Mouse (Mus musculus): Measurements from ENCODE around the gene Ikzf5.
A peak's percentile ranks its signal among the peaks of the same experiment; 100 is the strongest.
"Not testable (repeated sequence)": the region's sequence is repeated elsewhere in the genome, so short reads cannot be mapped to it uniquely, and the experiment has no call there.

Gene Ikzf5

DNA sequence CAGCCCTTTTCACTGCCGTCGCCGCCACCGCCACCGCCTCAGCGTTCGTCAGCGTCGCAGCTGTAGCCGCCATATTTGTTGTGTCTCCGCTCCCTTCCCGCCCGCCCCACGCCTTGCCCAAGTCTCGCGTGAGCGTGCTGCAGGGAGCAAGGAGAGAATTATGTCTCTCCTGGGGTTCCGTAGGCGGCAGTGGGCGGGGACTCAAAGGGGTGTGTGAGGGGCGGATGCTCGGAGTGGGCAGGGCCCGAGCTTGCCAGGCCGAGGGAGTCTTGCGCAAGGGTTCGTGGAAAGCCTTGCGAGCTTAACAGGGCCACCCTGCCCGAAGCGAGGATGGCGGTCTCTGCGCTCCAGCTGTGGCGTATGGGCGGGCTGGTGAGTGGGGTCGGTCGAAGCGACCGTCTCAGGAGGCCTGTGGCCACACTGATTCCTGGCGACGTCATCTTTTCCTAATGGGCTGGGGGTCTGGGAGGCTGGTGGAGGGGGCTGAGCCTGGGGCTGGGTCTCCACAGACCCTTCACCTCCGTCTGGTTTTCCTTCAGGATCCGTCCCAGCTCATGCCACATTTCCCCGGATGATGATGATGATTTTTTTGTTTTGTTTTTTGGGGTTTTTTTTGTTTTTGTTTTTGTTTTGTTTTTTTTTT is at the start of gene Ikzf5, which contains the start of gene Acadsb:
Gene Ikzf5, minus strand, starts transcription at position 106 of the 643 bp plus-strand sequence.
Gene Acadsb, plus strand, starts transcription at position 186 of the 643 bp plus-strand sequence.
- DNase-seq, result peak; percentile 97

DNA sequence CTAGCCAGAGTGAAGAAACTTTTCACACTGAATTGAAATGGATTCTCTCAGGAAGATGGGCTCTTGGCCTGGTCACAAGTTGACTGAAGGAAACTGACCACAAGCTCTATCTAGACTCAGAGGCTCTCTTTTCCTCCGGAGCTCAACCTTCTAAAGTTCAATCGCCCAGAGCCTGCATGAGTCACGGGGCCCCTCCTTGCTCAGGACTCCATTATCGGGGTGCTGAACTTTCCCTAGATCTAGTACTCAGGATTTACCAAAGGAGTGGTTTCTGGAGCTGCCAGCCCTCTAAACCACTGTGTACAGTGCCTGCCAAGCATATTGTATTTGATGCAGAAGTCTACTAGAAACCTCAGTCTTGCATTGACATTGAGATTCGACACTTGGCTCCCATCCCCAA is 46.4 kb upstream of the Ikzf5 start:
- no peak for DNase-seq

DNA sequence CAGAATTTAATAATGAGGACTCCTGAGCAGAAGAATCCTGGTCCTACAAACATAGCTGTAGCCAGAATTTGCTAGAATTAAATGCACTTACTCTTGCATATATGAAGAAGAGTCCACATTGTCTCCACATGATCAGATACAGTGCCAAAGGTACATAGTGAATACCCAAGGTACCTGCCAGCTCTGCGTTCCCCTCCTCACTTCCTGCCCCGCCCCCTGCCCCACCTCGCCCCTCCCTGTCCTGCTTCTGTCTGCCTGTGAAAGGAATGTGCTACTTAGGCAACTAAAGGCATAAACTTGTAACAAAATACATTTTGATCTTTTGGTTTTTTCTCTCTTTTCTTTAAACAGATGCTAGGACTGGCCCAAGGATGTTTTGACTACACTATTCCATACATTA is 26.7 kb upstream of the Ikzf5 start:
- DNase-seq, result no peak

DNA sequence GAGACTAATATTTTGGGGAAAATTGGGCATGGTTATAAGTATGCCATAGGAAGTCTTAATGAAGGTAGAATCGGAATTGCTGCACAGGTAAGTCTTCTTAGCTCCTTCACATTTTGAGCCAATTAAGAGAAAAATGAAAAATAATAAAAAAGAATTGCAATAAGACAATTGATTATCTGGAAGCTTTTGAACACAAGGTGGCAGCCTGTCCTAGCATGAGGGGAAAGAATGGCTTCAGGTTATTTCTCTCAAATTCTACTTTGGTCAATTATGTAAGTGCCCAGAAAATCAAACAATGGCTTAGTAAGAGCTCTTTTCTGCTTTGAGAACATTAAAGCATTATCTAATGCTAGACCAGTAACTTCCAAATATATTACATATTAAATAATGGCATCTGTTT is 24.0 kb upstream of the Ikzf5 start:
- no peak for DNase-seq

DNA sequence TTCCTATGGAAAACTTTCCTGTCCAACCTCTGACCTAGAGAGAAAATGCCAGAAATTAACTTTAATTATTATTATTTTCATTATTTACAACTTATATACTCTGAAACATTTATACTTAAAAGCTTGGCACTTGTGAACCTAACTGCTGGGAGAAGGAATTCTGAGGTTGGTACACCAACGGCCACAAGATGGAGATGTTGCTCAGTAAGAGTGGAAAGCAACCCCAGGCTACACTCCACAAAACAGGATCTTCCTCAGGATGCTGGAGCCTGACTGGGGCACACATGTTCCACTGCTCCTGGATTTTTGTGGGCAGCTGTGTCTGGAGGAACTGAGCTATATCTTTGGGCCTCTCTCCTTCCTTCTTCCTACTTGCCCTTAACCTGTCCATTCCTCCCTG is 21.9 kb upstream of the Ikzf5 start:
- DNase-seq, result no peak

DNA sequence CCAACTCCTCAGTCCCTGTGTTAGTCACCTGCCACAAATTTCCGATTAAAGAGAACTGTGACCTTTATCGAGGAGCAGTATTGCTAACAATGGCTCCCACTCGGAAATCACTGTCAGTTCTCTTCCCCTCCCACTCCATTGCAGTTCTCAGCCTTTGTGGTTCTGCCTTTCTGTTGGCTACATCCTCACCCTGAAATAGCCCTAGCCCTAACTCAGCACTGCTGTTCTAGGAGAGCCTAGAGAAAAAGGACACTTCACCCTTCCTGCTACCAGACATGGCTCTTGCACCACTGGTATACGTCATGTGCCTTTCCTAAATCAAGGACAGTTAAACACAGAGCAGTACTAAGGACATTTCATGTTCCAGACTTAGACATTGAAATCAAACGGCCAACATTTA is 17.0 kb upstream of the Ikzf5 start:
- DNase-seq, result no peak

DNA sequence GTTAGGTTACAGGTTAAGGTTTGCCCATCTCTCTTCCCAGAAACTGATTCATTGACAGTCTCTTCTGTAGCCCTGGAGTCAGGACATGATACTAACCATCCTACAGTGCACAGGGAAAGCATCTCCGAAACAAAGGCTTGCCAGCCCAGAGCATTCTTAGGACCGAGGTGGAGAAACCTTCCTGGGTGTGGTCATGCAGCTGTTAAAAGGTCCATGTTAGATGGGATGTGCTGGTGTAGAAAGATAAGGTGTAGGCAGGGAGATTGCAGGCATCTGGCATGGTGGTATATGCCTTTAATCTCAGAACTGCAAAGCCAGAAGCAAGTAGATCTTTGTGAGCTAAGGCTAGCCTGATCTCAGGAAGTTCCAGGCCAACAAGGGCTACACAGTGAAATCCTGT is 14.6 kb upstream of the Ikzf5 start:
- no peak for DNase-seq

DNA sequence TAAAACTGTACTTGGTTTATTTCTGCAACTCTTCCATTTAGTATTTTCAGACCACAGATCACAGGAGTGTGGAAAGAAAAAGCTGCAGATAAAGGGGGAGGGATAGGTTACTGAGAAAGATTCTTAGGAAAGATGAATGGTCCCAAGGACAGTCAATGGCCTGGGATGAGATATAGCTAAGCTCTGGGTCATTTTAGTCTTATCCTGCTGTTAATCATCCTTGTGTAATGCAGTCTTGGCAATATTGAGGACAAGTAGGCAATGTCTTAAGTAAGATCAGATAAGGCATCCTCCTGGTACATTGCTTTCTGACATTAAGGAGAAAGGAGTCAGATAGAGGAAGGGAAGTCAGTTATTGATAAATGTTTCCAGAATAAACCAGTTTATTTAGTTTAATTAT is 7.3 kb upstream of the Ikzf5 start:
- no peak for DNase-seq

DNA sequence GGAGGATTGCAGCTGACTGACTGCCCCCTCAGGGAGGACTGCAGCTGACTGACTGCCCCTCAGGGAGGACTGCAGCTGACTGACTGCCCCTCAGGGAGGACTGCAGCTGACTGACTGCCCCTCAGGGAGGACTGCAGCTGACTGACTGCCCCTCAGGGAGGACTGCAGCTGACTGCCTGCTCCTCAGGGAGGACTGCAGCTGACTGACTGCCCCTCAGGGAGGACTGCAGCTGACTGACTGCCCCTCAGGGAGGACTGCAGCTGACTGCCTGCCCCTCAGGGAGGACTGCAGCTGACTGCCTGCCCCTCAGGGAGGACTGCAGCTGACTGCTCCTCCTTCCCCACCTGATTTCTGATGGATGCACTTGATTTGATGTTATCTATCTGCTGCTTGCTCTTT is 6.4 kb upstream of the Ikzf5 start:
- DNase-seq, result not testable (repeated sequence)

DNA sequence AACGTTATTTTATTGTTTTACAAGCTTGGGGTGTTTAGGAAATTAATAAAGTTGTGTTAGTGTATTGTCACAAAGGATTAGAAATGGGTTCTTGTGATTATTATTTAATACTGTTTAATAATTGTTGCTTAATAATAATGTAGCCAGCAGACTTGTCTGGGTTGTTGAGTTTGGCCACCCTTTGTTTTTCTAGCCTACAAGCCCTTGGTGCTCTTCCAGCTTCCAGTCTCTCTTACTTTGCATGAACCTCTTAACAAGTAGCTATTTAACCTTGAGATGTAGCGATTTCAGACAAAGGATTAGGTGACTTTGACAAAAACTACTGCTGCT is 1.6 kb upstream of the Ikzf5 start:
- no peak for DNase-seq

DNA sequence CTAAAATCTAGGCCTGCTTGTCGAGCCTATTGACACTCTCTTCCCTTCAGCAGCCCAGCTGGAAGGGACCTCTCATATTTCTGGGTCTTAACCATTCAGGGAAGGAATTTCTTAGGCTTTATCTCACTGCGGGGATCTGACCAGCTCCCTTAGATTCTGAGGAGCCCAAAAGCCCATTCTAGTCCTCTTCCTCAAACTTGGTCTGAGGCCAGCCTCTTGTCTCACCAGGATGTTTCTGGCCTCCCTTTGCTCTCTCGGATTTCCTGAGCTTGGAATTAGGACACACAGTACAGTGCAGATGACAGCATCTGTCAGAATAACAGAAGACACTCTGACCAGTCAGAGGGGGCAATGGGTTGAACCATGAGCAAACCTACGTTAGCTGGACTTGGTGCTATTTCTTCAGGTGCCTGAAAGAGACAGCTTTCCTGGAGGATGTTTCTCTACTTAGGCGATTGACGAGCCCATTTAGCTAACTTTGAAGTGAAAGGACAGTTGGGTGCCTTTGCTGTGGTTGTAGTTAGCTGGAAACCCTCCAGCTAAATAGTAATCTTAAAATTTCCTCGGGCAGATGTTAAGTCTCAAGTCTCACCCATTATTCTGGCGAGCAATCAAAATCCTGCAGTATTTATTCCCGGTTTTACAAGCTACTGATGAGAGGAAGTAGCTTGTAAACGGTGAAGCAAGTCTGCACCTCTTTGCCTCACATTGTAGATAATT is 1.1 kb upstream of the Ikzf5 start:
- DNase-seq, result peak; percentile 22

DNA sequence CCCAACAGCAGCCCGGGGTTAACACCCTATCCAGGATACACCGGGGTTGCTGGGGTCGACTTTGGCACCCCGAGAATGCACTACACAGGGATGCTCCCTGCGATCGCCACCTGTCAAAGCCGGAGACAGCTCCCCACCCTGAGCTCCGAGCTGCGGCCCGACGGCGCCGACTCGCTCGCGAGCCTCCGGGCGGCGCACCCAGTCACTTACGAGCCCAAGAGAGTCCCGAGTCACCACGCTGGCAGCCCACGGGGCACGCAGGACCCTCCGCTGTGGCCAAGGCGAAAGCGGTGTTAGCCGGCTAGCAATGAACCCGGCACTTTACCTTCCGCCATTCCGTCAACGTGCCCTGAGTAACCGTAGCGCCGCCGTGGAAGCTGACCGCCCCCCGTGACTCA is 334 bp downstream of the Ikzf5 start:
- no peak for DNase-seq

DNA sequence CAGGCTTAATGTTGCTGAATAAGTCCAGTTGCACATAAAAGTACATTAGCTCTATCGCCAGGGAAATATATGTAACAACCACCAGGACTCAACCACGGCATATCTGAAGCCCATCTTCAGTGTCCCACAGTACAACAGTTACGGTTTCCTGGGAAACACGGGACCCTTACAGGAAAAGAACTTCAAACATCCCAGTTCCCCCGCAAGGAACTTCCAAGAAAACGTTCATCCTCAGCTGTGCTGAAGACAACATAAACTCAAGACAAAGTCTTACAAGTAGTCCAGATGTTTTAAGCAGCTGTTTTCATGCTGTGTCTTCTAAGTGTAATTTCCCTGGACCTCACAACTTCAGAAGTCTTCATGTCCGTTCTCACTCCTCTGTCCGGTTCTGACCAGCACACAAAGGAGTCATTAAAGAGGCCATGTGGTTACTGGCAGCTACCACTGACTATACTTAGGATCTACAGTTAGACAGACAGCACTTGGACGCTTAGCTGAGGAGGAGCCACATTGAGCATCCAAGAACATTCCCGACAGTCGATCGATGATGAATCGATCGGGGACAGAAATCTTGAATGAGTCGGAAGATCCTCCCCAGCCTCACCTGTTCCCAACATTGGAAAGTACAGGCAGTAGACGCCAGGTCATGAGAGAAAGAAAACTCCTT is 867 bp downstream of the Ikzf5 start:
- DNase-seq, result no peak

DNA sequence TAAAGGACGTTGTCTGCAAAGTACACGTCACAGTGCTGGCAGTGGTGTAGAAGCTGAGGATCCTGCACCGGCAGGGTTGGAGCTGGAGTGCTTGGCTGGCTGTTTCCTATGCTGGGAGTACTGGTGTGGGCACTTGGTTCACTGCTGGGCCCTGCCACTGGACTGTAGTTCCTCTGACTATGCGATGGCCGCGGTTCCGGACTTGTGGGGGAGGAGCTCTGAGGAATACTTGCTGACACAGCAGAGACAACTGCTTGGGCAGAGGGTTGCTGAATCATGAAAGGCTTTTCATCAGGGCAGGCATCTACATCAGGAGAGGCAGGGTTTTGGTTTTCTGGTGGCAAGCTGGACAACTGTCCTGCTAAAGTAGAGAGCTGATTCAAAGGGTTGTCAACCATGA is 18.6 kb downstream of the Ikzf5 start:
- not testable (repeated sequence) for DNase-seq

DNA sequence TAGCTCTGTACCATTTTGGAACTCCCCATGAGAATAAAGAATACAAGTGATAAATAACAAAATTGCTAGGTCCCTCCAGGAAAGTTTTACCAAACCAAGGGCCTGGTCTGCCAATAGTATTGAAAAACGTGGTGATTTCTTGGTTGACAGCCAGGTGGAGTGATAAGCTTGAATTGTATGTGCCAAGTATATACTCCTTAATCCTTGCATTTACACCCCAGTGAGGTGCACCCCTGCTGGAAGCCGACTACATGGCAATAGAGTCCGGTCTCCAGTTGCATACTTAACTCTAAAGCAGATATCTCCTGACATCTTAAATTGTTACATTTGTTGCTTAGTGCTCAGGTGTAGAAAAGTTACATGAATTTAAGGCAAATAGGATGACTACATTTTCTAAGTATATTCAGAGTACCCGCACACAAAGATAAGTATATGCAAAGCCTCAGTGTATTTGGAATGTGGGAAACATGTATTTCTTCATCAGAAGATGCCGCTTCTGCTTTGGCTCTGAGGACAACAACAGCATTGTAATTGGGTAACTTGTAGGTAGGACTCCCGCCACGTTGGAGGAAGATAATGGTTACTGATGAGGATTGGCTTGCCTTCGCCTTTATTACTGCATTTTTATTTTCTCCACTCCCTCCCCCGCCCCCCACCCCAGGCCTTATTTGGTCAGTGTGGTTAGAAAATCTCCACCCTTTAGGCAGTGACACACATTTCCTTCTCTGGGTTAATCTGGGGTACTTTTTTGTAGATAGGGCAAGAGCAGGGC is 38.3 kb downstream of the Ikzf5 start:
- DNase-seq, result no peak

DNA sequence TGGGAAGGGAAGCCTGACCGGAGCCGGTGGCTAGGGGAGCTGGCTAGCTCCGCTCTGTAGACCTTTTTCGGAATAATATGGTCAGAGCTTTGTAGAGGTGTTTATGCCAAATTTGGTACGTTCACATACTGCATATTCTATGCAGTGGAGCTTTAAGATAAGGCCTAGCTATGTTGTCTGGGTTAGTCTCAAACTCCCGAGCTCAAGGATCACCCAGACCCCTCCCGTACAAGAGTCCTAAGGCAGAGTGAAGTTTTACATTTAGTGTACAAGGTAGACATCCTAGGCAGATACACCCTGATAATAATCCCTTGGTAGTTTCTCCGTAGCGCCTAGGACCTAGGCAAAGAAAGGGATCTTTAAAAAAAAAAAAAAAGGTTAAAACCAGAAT is 38.9 kb downstream of the Ikzf5 start:
- no peak for DNase-seq

DNA sequence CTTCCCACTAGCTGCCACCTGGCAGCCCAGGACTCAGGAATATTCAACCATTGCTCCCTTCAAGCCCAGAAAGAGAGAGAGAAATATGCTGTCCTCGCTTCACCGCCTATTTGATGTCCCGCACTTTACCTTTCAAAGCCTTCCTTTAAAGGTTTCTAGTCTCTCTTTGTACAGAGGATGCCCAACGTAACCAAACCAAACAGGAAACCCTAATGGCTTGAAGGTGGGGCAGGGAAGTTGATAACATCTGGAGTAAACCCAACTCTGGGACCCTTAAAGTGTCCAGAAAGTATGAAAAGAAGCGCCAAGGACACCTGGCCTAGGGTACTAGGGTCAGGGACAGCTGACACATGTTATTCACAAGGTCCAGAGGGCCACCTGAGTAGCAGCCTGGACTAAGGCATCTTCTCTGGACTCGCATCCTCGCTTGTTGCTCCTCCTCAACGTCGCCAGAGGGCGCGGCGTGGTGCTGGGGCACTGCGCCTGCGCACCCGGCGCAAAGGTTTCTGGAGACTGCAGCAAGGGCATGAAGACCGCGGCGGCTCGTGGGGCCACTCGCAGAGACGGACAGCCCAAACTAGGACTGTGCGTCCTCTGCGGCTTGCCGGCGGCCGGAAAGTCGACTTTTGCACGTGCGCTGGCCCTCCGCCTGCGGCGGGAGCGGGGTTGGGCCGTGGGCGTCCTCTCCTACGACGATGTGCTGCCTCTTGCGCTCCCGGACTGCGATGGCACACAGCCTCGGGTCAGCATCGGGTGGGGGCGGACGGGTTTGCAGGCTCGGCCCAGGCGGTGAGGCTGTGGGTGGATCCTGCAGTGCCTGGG is 39.5 kb downstream of the Ikzf5 start, which contains the start of gene Pstk:
Gene Pstk, plus strand, starts transcription at position 494 of the 822 bp plus-strand sequence.
- peak; percentile 91 for DNase-seq

DNA sequence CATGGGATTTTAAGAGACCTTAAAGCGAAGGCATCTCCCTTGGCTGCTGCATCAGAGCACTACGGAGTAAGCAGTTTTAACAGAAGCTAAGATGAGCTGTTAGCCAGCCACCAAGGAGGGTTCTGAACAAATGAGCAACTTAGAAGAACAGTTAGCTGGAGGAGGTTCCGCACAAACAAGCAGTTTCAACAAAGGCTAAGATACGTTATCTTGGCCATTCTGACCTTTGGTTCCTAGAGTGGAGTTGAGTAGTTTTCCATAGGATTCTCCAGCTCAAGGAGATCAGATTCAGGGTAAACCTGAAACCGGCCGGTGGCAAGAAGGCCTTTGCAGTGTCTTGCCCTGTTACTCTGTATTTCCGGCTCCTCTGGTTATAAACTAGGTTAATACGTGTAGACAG is 46.2 kb downstream of the Ikzf5 start:
- no peak for DNase-seq

DNA sequence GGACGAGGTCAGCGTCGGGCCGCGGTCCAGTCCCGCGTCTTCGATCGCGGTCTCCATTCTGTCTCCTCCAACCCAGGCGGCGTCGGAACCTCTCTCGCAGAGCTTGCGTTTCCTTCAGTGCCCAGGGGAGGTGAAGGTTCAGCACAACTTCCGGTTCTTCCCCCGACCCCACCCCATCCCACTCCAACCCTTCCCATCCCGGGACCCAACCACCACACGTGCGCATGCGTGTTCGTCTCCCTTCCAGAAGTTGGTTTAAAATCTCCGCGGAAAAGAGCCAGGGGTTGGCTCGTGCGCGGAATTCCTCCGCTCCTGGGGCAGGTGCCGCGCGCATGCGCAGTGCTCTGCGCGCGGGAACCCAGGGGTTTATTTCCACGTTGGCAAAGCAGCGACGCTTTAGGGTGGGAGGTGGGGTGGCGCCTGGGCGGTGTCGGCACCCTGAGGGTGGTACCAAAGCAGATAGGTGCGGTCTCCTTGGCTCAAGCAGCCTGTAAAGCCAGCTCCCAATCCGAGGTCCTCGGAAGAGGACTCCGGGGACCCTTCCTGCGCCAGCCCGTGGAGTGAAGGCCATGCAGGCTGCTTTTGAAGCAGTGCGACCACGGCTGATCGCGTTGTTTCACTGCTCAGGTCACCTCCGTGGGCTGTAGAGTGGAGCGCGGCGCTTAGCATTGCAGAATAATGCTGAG is 47.6 kb downstream of the Ikzf5 start, which contains the start of gene 2310057M21Rik:
Gene 2310057M21Rik, minus strand, starts transcription at position 145 of the 686 bp plus-strand sequence.
- DNase-seq, result peak; percentile 97

DNA sequence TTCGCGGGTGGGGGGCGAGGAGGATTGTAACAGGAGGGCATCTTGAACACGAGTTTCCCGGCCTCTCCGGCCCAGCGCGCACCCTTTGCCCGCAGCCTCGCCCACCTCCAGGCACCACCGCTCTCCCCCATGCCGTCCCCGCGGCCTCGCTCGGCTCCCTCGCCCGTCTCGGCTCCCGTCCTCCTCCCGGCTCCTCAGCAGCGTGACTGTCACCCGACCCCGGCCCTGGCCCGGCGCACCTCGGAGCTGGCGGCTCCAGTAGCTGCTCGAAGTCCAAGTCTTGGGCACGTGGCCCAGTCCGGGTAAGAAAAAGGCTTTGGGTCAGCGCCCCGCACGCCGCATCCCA is 48.1 kb downstream of the Ikzf5 start:
- no peak for DNase-seq

DNA sequence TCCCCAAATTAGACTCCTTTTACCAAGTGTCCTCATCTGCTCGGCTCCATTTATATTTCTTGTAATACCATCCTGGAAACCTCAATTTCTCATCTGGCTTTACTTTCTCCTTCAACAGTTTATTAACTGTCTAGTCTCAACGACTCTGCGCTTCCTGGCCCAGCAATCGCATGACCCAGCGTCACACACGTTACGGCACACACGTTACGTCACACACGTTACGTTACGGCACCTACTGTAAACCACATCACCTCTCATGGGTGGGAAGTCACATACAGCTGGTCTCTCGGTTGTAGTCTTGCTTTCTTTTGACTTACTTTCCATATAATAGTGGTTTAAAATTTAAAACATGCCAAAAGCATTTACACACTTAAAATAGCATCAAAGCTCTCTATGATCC is 54.2 kb downstream of the Ikzf5 start:
- no peak for DNase-seq
